Mouse (Mus musculus): Measurements from ENCODE around the gene Stim2.

DNA sequence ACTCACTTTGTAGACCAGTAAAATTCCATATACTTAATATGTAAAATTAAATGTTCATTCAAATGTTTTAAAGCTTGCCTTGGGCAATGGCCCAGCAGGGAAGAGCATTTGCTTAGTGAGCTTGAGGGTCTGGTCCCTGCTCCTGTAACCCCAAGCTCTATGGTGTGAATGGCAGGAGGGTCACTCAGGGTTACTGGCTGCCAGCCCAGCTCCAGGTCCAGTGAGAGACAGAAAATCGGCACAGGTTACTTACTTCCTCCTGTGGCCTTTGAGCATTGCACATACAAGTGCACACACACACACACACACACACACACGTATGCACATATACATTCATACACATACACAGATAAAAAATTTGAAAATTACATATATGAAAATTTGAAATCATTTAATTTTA lies 42.3 kb upstream of the Stim2 start:
- TF ChIP-seq POLR2AphosphoS2 (IDR thresholded peaks at IDR 0.05; ENCODE audit: insufficient read length, low read depth): no peak
- TF ChIP-seq E2F4 (IDR thresholded peaks at IDR 0.05; ENCODE audit: insufficient read depth): no peak

Data from myocyte (in vitro differentiated cells).